Mouse (Mus musculus) stomach, postnatal 0 days (tissue): ENCODE measurements around the gene Tmem92. TPM values are rescaled to one million over a fixed set of nuclear protein-coding genes. Genes with fewer than 3 reads are reported as not detected.

Experiments
- ATAC-seq: fragments of 200-750 bp; cut with Nextera tagmentation; 2 replicates; pipeline ENCODE4 v1.8.0; 2017; ENCODE audit not compliant: low FRiP score, low TSS enrichment
- DNase-seq: peaks from one replicate; pipeline ENCODE4 v3.0.0-alpha.2; 2016; ENCODE audit warnings: low spot score
- H3K27ac ChIP-seq: fragments of 300-500 bp; sonication (generic); replicated peaks from 2 replicates; pipeline ENCODE4 v1.5.1; 2014; ENCODE audit warnings: mild to moderate bottlenecking, control low read depth
- H3K27me3 ChIP-seq: fragments of 300-500 bp; sonication (generic); 2 replicates; pipeline ENCODE4 v1.6.1; 2014; ENCODE audit warnings: low read length; ENCODE audit not compliant: control insufficient read depth, insufficient read depth
- H3K36me3 ChIP-seq: fragments of 300-500 bp; sonication (generic); 2 replicates; pipeline ENCODE4 v1.6.1; 2014; ENCODE audit warnings: low read length, mixed read lengths; ENCODE audit not compliant: control insufficient read depth, insufficient read depth
- H3K4me1 ChIP-seq: fragments of 300-500 bp; sonication (generic); replicated peaks from 2 replicates; pipeline ENCODE4 v1.6.1; 2014; ENCODE audit warnings: antibody characterized with exemption; ENCODE audit not compliant: control insufficient read depth, insufficient read depth
- H3K4me2 ChIP-seq: fragments of 300-500 bp; sonication (generic); replicated peaks from 2 replicates; pipeline ENCODE4 v1.6.1; 2014; ENCODE audit warnings: low read depth, mild to moderate bottlenecking, control low read depth, moderate library complexity
- H3K4me3 ChIP-seq: fragments of 300-500 bp; sonication (generic); 2 replicates; pipeline ENCODE4 v1.5.1; 2014; ENCODE audit warnings: low read depth, low read length, control low read depth
- H3K9ac ChIP-seq: fragments of 300-500 bp; sonication (generic); 2 replicates; pipeline ENCODE4 v1.6.1; 2014; ENCODE audit warnings: mild to moderate bottlenecking, low read length, control low read depth, mixed read lengths
- H3K9me3 ChIP-seq: fragments of 300-500 bp; sonication (generic); 2 replicates; pipeline ENCODE4 v1.6.1; 2016; ENCODE audit warnings: low read length; ENCODE audit not compliant: control insufficient read depth
- CTCF ChIP-seq: IDR thresholded peaks from 2 replicates; pipeline ENCODE4 v1.5.1; 2016; ENCODE audit warnings: antibody characterized with exemption, low read depth, mild to moderate bottlenecking, moderate library complexity
- EP300 ChIP-seq: optimal IDR thresholded peaks from 2 replicates; pipeline ENCODE3; 2016; ENCODE audit warnings: antibody characterized with exemption
- WGBS: fragments of 180-500 bp; shearing (Covaris S2); extraction: QIAGEN DNeasy Blood & Tissue Kit; methylation state at CpG from one replicate; pipeline ENCODE4 v1.1.7; 2014; 5-methylcytosine and 5-hydroxymethylcytosine counted together
- polyA plus RNA-seq: library from polyadenylated mRNA; unstranded; fragments of >200 nt; fragmentation: Nextera tagmentation; extraction: Ambion mirVana; gene quantifications from 2 replicates; pipeline ENCODE4 v1.2.1, GENCODE M21; 2015

The Tmem92 gene
- polyA plus RNA-seq, 1 experiment from 2014 or later: not detected

- H3K9ac ChIP-seq: no peak overlapping the region
- DNase-seq: no peak
- peak; percentile 73 for ATAC-seq
- TF ChIP-seq CTCF: no peak
- TF ChIP-seq EP300: no peak
- no peaks in the 10 kb centered on the region for H3K4me1 ChIP-seq
- no peak overlapping the region for H3K27ac ChIP-seq
- H3K36me3 ChIP-seq: no peaks in the 10 kb centered on the region
- 61% methylated on average over 5 of the region's 5 CpGs for WGBS
- H3K9me3 ChIP-seq: no peaks in the 10 kb centered on the region
- no peak overlapping the region for H3K4me2 ChIP-seq
- H3K27me3 ChIP-seq: no peaks in the 10 kb centered on the region
- H3K4me3 ChIP-seq: no peak overlapping the region
Measured at GRCm38 (mm10) chr11:94774887-94775497, 7.5 kb downstream of the Tmem92 start.

GRCm38 (mm10) chr11:94773851-94774250 is 8.7 kb downstream of the Tmem92 start:
- Histone ChIP-seq H3K4me2 (no peak overlapping the region), H3K36me3 (no peaks in the 10 kb centered on the region), H3K27me3 (no peaks in the 10 kb centered on the region), H3K9ac (no peak overlapping the region), H3K9me3 (no peaks in the 10 kb centered on the region), H3K4me3 (no peak overlapping the region), H3K27ac (no peak overlapping the region), H3K4me1 (no peaks in the 10 kb centered on the region)
- peak; percentile 57; the same call in 1 of the 2 replicates for ATAC-seq
- TF ChIP-seq EP300: no peak
- peak; percentile 59 for TF ChIP-seq CTCF
- no peak for DNase-seq
- WGBS: 59% methylated on average over 1 of the region's 1 CpGs

- H3K4me3 ChIP-seq: no peak overlapping the region
- H3K27me3 ChIP-seq: no peaks in the 10 kb centered on the region
- no peak overlapping the region for H3K4me2 ChIP-seq
- TF ChIP-seq CTCF (no peak), EP300 (no peak)
- H3K27ac ChIP-seq: no peak overlapping the region
- H3K4me1 ChIP-seq: no peaks in the 10 kb centered on the region
- ATAC-seq (peak; percentile 71; the same call in 1 of the 2 replicates), DNase-seq (peak; percentile 43)
- 34% methylated on average over 3 of the region's 3 CpGs for WGBS
- H3K9ac ChIP-seq: no peak overlapping the region
- no peaks in the 10 kb centered on the region for H3K36me3 ChIP-seq
- H3K9me3 ChIP-seq: no peaks in the 10 kb centered on the region
Measured at GRCm38 (mm10) chr11:94772363-94773055, 10.0 kb downstream of the Tmem92 start.

- H3K4me1 ChIP-seq: no peaks in the 10 kb centered on the region
- no peak overlapping the region for H3K9ac ChIP-seq
- H3K4me3 ChIP-seq: no peak overlapping the region
- 92% methylated on average over 2 of the region's 2 CpGs for WGBS
- H3K9me3 ChIP-seq: no peaks in the 10 kb centered on the region
- no peaks in the 10 kb centered on the region for H3K36me3 ChIP-seq
- ATAC-seq (no peak), DNase-seq (no peak)
- H3K27me3 ChIP-seq: no peaks in the 10 kb centered on the region
- H3K4me2 ChIP-seq: no peak overlapping the region
- TF ChIP-seq CTCF (no peak), EP300 (no peak)
- no peak overlapping the region for H3K27ac ChIP-seq
Measured at GRCm38 (mm10) chr11:94767241-94767640, 15.3 kb downstream of the Tmem92 start.

GRCm38 (mm10) chr11:94762775-94763174 is 19.7 kb downstream of the Tmem92 start:
- Histone ChIP-seq H3K4me3 (no peak overlapping the region), H3K4me2 (no peak overlapping the region), H3K27me3 (no peaks in the 10 kb centered on the region), H3K27ac (no peak overlapping the region), H3K36me3 (no peaks in the 10 kb centered on the region), H3K4me1 (no peaks in the 10 kb centered on the region), H3K9me3 (no peaks in the 10 kb centered on the region), H3K9ac (no peak overlapping the region)
- 33% methylated on average over 6 of the region's 6 CpGs for WGBS
- ATAC-seq (peak; percentile 36; the same call in 1 of the 2 replicates), DNase-seq (peak; percentile 38)
- no peak for TF ChIP-seq EP300
- peak; percentile 63 for TF ChIP-seq CTCF

- no peaks in the 10 kb centered on the region for H3K9me3 ChIP-seq
- H3K4me1 ChIP-seq: no peaks in the 10 kb centered on the region
- TF ChIP-seq CTCF (no peak), EP300 (no peak)
- H3K27me3 ChIP-seq: no peaks in the 10 kb centered on the region
- ATAC-seq (no peak), DNase-seq (no peak)
- no peak overlapping the region for H3K4me3 ChIP-seq
- no peak overlapping the region for H3K9ac ChIP-seq
- no peak overlapping the region for H3K27ac ChIP-seq
- 82% methylated on average over 1 of the region's 1 CpGs for WGBS
- no peaks in the 10 kb centered on the region for H3K36me3 ChIP-seq
- H3K4me2 ChIP-seq: no peak overlapping the region
Measured at GRCm38 (mm10) chr11:94762281-94762680, 20.2 kb downstream of the Tmem92 start.
